Mouse (Mus musculus) neural tube, embryonic 12.5 days (tissue): ENCODE data around the gene Sdr39u1. TPM values are rescaled to one million over a fixed set of nuclear protein-coding genes. Genes with fewer than 3 reads are reported as not detected.
A peak's percentile ranks its signal among the peaks of the same experiment; 100 is the strongest.

Experiments
- ATAC-seq: fragments of 200-750 bp; cut with Nextera tagmentation; 2 replicates; pipeline ENCODE4 v1.8.0; 2017; ENCODE audit warnings: low read depth, mild to moderate bottlenecking, moderate TSS enrichment, moderate library complexity; ENCODE audit not compliant: low FRiP score
- H3K27ac ChIP-seq: fragments of 300-500 bp; sonication (generic); 2 replicates; pipeline ENCODE4 v1.5.1; 2016
- H3K27me3 ChIP-seq: fragments of 300-500 bp; sonication (generic); replicated peaks from 2 replicates; pipeline ENCODE4 v1.6.1; 2016; ENCODE audit warnings: mild to moderate bottlenecking
- H3K36me3 ChIP-seq: fragments of 300-500 bp; sonication (generic); 2 replicates; pipeline ENCODE4 v1.6.1; 2016; ENCODE audit warnings: mild to moderate bottlenecking
- H3K4me1 ChIP-seq: fragments of 300-500 bp; sonication (generic); 2 replicates; pipeline ENCODE4 v1.6.1; 2016
- H3K4me2 ChIP-seq: fragments of 300-500 bp; sonication (generic); replicated peaks from 2 replicates; pipeline ENCODE4 v1.6.1; 2016; ENCODE audit warnings: mild to moderate bottlenecking
- H3K4me3 ChIP-seq: fragments of 300-500 bp; sonication (generic); 2 replicates; pipeline ENCODE4 v1.5.1; 2016
- H3K9ac ChIP-seq: fragments of 300-500 bp; sonication (generic); 2 replicates; pipeline ENCODE4 v1.6.1; 2016; ENCODE audit warnings: mild to moderate bottlenecking
- H3K9me3 ChIP-seq: fragments of 300-500 bp; sonication (generic); 2 replicates; pipeline ENCODE4 v1.6.1; 2016; ENCODE audit warnings: mild to moderate bottlenecking
- WGBS: fragments of 180-500 bp; shearing (Covaris S2); methylation state at CpG from one replicate; pipeline ENCODE4 v1.1.7; 2016; 5-methylcytosine and 5-hydroxymethylcytosine counted together
- polyA plus RNA-seq: library from polyadenylated mRNA; unstranded; fragments of >200 nt; fragmentation: Nextera tagmentation; extraction: Ambion mirVana; gene quantifications from 2 replicates; pipeline ENCODE4 v1.2.1, GENCODE M21; 2016

Gene Sdr39u1
- polyA plus RNA-seq, 1 experiment from 2014 or later: 66.0 TPM

DNA sequence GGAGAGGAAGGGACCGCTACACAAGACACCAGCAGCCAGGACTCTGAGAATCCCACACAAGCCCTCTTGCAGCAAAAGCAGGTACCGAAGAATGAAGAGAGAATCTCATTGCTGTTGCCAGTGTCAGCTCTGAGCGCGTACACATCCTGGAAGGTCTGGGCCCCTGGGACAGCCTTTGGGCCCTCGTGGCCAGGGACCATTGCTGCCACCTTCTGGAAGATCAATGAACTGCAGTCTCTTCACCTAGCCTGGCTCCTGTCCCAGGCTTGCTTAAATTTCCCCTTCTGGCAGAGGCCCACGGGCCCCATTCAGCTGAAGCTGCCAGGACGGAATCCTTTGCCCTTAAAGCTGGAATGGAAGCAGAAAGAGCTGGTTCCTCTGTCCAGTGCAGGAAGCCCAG is 36.3 kb downstream of the Sdr39u1 start:
- Histone ChIP-seq H3K27me3 (no peaks in the 10 kb centered on the region), H3K4me2 (no peak overlapping the region), H3K27ac (no peak overlapping the region), H3K4me3 (no peak overlapping the region), H3K36me3 (peaks cover 44% of the 10 kb centered on the region), H3K9ac (no peak overlapping the region), H3K4me1 (peaks cover 7% of the 10 kb centered on the region; the same call in 1 of the 2 replicates), H3K9me3 (no peaks in the 10 kb centered on the region)
- 0 out of 2 replicates have a peak, but pooled peaks have one; percentile 64 for ATAC-seq
- WGBS: 33% methylated on average over 7 of the region's 7 CpGs

DNA sequence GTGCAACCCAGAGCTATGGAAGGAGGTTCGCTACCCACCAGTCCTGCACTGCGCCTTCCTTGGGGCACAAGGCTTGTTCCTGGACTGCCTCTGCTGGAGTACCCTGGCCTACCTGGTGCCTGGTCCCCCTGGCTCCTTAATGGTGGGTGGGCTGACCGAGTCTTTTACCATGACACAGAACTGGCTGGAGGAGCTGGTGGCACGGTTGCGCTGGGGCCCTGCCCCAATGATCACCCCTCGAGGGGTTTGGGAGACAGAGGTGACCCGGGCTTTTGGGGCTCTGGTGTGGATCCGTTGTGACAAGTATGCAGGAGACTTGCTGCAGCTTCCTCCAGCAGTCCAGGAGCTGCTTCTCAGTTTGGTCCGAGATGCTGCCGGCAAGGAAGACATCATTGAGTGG is 37.1 kb downstream of the Sdr39u1 start:
- H3K4me3 ChIP-seq: no peak overlapping the region
- H3K27ac ChIP-seq: no peak overlapping the region
- H3K36me3 ChIP-seq: peaks cover 36% of the 10 kb centered on the region
- H3K9me3 ChIP-seq: no peaks in the 10 kb centered on the region
- no peak overlapping the region for H3K9ac ChIP-seq
- H3K4me1 ChIP-seq: peaks cover 7% of the 10 kb centered on the region; the same call in 1 of the 2 replicates
- H3K4me2 ChIP-seq: no peak overlapping the region
- no peaks in the 10 kb centered on the region for H3K27me3 ChIP-seq
- 95% methylated on average over 10 of the region's 10 CpGs for WGBS
- no peak for ATAC-seq

DNA sequence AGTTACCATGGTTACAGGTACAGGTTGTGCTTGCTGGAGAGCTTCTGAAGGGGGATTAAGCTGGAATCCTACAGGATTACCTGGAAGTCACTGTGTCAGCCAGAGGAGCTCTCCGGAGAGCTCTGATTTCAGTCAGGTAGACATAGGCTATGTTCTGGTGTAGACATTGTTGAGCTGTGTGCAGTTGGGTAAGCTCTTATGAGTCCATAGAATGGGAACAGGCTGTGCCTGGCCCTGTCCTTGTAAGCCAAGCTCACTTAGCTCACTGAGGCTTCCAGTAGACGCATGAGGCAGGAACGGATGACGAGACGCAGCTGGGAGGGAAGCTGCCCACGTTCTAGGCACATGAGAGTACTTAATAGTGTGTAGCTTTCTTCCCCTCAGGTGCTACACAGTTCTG is 37.9 kb downstream of the Sdr39u1 start:
- Histone ChIP-seq H3K27ac (no peak overlapping the region), H3K9me3 (no peaks in the 10 kb centered on the region), H3K36me3 (peaks cover 36% of the 10 kb centered on the region), H3K4me1 (peaks cover 7% of the 10 kb centered on the region; the same call in 1 of the 2 replicates), H3K4me2 (no peak overlapping the region), H3K4me3 (no peak overlapping the region), H3K9ac (no peak overlapping the region), H3K27me3 (no peaks in the 10 kb centered on the region)
- ATAC-seq: no peak
- WGBS: 88% methylated on average over 6 of the region's 6 CpGs

DNA sequence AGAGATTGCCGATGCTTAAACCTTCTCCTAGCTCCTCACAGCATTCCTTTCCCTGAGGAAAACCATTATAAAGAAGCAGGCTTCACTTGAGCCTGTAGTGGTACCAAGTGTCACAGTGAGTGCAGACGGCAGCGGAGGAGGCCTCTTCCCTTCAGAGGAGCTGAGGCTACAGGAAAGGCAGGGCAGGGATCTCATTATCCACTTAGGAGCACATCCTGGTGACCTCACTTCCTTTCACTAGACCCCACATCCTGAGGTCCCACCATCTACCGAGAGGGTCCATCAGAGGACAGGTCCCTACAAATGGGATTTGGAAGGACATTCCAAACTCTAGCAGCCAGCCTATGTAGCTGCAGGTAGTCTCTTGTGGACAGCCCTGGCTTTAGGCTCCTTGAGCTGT is 42.5 kb downstream of the Sdr39u1 start:
- Histone ChIP-seq H3K4me3 (no peak overlapping the region), H3K27me3 (no peaks in the 10 kb centered on the region), H3K36me3 (peaks cover 6% of the 10 kb centered on the region), H3K4me2 (peak overlapping the region; percentile 18), H3K27ac (no peak overlapping the region), H3K4me1 (peaks cover 42% of the 10 kb centered on the region), H3K9ac (no peak overlapping the region), H3K9me3 (no peaks in the 10 kb centered on the region)
- no peak for ATAC-seq
- 82% methylated on average over 4 of the region's 4 CpGs for WGBS

DNA sequence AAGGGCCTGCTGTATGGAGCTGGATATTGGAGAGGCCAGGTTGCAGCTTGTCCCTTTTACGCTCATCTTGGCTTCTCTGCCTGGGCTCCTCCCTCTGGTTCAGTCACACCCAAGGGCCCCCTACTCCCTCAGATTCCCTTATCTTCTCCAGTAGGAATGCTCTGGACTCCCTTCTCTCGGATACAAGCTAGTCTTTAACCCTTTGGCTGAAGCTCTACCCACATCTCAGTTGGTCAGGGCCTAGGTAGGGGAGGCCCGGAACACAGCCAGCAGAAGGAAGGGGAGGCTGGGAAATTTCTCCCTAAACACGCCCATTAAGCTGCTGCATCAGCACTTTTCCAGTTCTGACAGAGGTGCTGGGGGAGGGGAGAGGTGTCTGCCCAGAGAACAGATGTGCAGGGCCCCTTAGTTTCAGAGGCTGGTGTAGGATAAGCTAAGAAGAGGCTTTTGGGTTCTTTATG is 45.0 kb downstream of the Sdr39u1 start:
- H3K36me3 ChIP-seq: peaks cover 6% of the 10 kb centered on the region
- H3K4me3 ChIP-seq: peak overlapping the region; percentile 66
- no peak overlapping the region for H3K27ac ChIP-seq
- H3K4me1 ChIP-seq: peaks cover 42% of the 10 kb centered on the region
- no peaks in the 10 kb centered on the region for H3K27me3 ChIP-seq
- 6% methylated on average over 4 of the region's 4 CpGs for WGBS
- H3K4me2 ChIP-seq: peak overlapping the region; percentile 87
- ATAC-seq: peak; percentile 17; the same call in 1 of the 2 replicates
- H3K9me3 ChIP-seq: no peaks in the 10 kb centered on the region
- H3K9ac ChIP-seq: peak overlapping the region; percentile 75

DNA sequence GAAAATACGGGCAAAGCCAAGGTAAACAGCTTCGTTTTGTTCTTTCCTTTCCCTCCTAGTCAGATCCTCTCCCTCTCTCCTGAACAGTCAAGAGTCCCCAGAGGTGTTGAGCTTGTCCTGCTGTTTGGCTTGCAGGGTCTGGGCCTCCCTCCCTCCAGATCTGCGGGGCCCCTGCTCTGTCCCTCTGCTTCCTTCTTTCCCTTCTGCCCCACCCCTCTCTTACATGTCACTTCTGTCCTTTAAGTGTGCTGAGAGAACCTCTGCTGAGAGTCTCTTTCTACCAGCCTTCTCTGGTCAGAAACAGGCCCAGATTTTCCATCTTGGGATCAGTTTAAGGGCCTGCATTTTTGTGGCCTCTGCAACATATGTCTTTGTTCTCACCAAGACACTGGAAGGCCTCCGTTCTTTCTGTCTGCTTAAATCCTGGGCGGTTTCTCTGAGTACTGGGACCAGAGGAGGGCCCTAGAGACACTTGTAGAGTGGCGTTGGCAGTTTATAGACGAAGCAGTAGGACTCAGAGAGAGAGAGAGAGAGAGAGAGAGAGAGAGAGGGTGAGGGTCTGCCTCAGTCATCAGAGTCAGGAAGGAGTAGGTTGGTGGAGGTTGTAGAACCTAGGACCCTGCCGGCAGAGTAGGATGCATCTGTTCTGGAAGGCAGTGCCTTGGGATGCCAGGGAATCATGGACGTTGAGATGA is 45.5 kb downstream of the Sdr39u1 start:
- Histone ChIP-seq H3K4me1 (peaks cover 42% of the 10 kb centered on the region), H3K27me3 (no peaks in the 10 kb centered on the region), H3K9ac (peak overlapping the region; percentile 75), H3K27ac (peak overlapping the region; percentile 66), H3K9me3 (no peaks in the 10 kb centered on the region), H3K4me2 (peak overlapping the region; percentile 87), H3K4me3 (peak overlapping the region; percentile 66), H3K36me3 (peaks cover 6% of the 10 kb centered on the region)
- ATAC-seq: 0 out of 2 replicates have a peak, but pooled peaks have one; percentile 19
- 1% methylated on average over 9 of the region's 9 CpGs for WGBS

DNA sequence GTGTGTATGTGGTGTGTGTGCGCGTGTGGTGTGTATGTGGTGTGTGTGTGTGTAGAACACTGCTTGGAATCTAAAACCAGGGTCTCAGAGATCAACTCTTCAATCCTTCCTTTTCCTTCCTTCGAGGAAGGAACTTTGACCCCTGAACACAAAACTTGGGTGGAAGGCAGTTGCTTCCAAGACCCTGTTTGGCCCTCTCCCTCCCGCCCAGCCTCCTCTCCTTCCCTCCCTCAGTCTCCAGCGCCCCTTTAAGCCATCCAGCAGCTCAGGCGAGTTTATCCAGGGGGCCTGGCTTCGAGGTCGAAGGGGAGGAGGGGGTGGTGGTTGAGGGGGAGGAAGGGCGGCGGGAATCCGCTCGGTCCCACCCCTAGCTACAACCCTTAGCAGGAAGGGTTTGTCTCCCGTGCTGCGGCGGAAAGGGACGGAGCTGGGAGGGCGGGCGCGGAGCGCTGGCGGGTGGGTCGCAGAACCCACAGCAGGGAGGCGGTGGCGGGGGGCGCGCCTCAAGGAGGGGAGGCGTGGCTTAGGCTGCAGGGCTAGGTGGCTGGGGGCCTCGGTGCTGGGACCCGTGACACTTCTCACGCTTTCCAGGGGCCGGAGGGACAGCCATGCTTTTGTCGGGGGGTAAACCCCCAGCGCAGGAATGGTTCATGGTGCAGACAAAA is 46.3 kb downstream of the Sdr39u1 start, which contains the start of gene Nynrin:
Gene Nynrin, plus strand, starts transcription at position 390 of the 665 bp plus-strand sequence.
- peaks cover 39% of the 10 kb centered on the region for H3K4me1 ChIP-seq
- peak within 1 kb of the TSS; percentile 66 for H3K4me3 ChIP-seq
- 2% methylated on average over 32 of the region's 33 CpGs for WGBS
- peak within 1 kb of the TSS; percentile 66 for H3K27ac ChIP-seq
- H3K36me3 ChIP-seq: peaks cover 4% of the 10 kb centered on the region; the same call in 1 of the 2 replicates
- no peaks in the 10 kb centered on the region for H3K9me3 ChIP-seq
- no peaks in the 10 kb centered on the region for H3K27me3 ChIP-seq
- peak; percentile 80 for ATAC-seq
- peak within 1 kb of the TSS; percentile 75 for H3K9ac ChIP-seq
- H3K4me2 ChIP-seq: peak within 1 kb of the TSS; percentile 87

DNA sequence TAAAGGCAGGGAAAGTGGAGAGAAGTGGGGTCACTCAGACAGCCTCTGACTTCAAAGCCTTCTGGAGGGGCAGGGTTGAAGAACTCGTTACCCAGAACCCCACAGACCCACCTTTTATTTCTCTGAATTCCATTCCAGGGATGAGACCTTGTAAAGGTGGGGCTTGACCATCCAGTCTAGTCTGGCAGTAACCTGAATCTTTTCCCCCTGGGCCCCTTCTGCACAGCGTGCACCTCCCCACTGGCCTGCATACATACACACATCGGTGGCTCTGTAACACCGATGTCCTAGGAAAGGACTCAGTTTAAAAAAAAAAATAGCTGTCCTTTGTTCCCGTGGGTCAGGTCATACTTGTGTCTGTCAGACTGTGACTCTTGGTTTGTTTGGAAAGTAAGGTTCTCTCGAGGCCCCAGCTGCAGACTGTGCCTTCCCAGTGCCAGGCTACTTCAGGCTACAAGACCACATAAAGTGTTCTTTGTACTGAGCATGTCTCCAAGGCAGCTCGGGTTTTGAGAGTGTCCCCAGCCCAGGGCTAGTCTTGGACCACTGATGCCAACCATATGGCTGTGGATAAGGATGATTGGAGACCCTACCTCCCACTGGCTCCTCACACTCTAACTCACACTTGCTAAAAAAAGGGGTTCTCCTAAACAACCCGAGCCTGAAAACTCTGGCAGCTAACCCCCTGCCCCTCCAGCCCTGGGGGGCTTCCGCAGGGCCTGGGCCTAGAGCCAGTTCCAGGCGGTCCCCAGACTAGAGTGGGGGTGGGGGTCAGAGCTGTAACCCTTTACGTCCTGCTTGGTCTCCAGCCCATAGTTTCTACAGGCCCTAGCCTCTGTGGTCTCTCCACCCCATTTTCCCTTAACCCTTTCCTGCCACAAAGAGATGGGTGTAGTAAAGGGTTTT is 47.2 kb downstream of the Sdr39u1 start:
- Histone ChIP-seq H3K4me3 (peak overlapping the region; percentile 66), H3K27ac (peak overlapping the region; percentile 62), H3K4me2 (peak overlapping the region; percentile 87), H3K9ac (no peak overlapping the region), H3K9me3 (no peaks in the 10 kb centered on the region), H3K27me3 (no peaks in the 10 kb centered on the region), H3K36me3 (peaks cover 4% of the 10 kb centered on the region; the same call in 1 of the 2 replicates), H3K4me1 (peaks cover 39% of the 10 kb centered on the region)
- peak; percentile 58 for ATAC-seq
- 5% methylated on average over 11 of the region's 11 CpGs for WGBS

DNA sequence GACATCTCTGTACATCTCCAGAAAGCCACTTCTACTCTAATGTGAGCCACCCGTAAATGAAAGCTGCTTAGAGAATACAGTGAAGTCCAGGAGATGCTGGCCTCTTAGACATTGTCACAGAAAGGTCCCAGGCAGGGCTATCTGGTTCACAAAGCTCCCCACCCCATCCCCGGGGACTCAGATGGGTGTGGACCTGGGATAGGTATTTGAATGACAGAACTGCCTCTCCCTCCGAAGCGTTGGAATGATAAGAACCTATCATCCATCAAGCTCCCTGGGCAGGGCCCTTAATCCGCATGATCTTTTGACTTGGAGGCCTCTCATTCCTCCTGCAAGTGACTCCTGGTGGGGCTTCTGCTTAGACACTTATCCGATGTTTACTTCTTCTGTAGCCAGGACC is 49.2 kb downstream of the Sdr39u1 start:
- 67% methylated on average over 6 of the region's 6 CpGs for WGBS
- H3K4me1 ChIP-seq: peaks cover 28% of the 10 kb centered on the region
- H3K9ac ChIP-seq: no peak overlapping the region
- H3K9me3 ChIP-seq: no peaks in the 10 kb centered on the region
- ATAC-seq: no peak
- no peaks in the 10 kb centered on the region for H3K27me3 ChIP-seq
- no peak overlapping the region for H3K4me3 ChIP-seq
- H3K36me3 ChIP-seq: no peaks in the 10 kb centered on the region
- H3K27ac ChIP-seq: no peak overlapping the region
- H3K4me2 ChIP-seq: no peak overlapping the region
